Mouse (Mus musculus): ENCODE measurements around the gene Mitd1. TPM values are rescaled to one million over a fixed set of nuclear protein-coding genes. Genes with fewer than 3 reads are reported as not detected.

Gene Mitd1
- total RNA-seq, 2 experiments from 2014 or later: 3.6 to 4.3 TPM

- no peak for DNase-seq
Measured at GRCm38 (mm10) chr1:37867684-37868322, 22.4 kb downstream of the Mitd1 start.

DNA sequence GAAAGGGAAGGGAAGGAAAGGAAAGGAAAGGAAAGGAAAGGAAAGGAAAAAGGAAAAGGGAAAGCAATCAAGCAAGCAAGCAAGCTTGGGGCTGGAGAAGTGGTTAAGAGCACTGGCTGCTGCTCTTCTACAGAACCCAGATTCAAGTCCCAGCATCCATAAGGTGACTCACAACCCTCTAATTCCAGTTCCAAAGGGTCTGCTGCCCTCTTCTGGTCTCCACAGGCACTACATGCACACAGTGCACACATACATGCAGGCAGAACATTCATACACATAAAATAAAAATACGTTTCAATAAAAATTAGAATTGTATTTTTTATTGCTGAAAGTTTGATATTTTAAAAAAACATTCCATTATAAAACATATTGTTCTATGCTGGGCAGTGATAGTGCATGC, 23.2 kb downstream of the Mitd1 start:
- peak in 1 of 2 experiments; percentile 33 for DNase-seq

GRCm38 (mm10) chr1:37866286-37866685, 23.9 kb downstream of the Mitd1 start, which contains the start of gene Tsga10:
Gene Tsga10 (minus strand): TSS chr1:37866429.
- no peak for DNase-seq

GRCm38 (mm10) chr1:37865401-37866215, 24.6 kb downstream of the Mitd1 start:
- no peak for DNase-seq

DNA sequence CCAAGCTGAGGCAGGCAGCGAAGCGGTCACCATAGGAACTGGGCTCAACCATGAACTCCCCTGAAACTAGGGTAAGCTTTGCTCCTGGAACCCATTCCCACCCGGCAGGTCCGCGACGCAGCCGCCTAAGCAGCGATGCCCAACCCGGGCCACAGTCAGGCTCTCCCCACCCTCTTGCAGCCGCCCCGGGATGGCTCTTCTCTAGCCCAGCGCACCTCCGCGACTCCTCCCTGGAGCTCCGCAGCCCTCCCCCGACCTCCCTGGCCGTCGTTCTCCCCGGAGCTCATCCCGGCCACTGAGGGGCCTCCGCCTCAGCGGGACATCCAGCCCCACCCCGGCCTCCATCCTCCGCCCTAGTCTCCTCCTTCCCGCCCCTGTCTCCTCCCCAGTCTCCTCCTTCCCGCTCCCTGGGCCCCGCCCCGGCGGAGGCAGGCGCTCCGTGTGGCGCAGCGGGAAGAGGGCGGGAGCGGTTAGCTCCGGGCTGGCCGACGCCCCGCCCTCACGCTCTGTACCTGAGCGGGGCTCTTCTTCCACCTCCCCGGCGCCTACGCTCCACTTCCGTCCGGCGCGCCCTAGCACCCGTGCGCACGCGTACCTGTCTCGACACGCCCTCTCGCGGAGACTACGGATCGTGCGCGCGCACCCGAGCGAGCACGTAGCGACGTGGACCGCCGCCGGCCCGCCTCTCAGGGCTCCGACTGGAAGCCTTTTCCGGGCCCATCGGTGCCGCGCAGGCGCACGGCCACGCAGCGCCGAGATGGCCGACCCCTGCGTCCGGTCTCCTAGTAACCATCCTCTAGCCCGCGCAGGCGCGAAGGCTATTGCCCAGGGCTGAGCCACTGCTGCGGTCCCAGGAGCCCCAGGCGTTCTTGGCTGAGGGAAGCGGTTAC, 25.5 kb downstream of the Mitd1 start:
- peak; percentile 98 to 100 for DNase-seq

DNA sequence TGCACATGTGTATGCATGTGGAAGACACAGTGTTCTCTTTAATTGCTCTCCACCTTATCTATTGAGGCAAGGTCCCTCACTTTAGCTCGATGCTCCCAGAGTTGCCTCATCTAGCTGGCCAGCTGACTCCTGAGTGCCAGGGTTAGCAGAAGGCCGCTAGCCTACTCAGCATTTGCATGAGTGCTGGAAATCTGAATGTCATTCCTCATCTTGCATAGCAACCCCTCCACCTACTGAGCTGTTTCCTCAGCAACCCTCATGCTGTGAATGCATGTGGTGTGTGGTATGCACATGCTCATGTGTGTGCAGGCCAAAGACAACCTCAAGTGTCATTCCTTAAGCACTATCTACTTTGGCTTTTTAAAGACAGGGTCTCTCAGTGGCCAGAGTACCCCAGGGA, 39.5 kb downstream of the Mitd1 start:
- DNase-seq: no peak

DNA sequence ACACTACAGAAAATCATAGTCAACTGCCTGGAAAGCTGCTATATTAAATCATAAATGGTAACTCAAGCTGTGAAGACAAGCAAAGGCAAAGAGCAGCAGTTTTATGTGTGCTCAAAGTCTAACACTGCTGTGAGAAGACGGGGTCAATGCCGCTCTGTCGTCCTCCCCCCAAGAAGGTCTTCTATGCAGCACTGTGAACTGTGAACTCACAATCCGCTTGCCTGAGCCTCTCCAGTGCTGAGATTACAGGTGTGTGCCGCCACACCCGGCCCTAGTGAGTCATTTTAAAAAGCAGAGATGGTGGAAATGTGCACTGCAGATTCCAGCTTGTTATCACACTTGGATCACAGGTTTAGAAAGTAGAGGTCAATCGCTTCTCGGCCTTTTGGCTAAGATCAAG, 43.3 kb downstream of the Mitd1 start:
- DNase-seq: no peak

DNA sequence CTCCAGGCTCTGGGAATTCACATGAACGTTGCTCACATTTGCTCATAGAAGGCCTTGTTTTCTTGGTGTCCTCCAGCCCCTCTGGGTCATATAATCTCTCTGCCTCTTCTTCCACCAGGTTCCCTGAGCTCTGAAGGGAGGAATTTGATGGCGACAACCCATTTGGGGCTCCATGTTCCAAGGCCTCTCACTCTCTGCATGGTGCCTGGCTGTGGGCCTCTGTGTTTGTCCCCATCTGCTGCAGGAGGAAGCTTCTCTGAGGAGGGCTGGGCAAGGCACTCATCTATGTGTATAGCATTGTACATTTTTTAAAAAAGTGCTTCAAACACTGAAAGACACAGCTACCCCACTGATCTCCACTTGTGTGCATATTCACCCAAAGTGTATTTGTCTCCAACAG, 58.5 kb downstream of the Mitd1 start:
- no peak for DNase-seq

Other genes starting within 250 kb of the Mitd1 start
- gene 2010300C02Rik, start 170.3 kb downstream of the Mitd1 start, total RNA-seq (2021): 1 to 10 TPM; 1.0 to 1.4 TPM
- gene Tsga10, start 24.0 kb downstream of the Mitd1 start, total RNA-seq (2021): 1 to 10 TPM; 4.0 to 5.0 TPM
- gene Lipt1, start 18.7 kb downstream of the Mitd1 start, total RNA-seq (2021): 10 to 100 TPM; 13.6 to 13.7 TPM
- gene Mrpl30, start 66 bp upstream of the Mitd1 start, total RNA-seq (2021): 100 to 1,000 TPM; 418 to 431 TPM
- not detected for gene Lyg2, start 26.1 kb upstream of the Mitd1 start, total RNA-seq (2021)
- not detected for gene Lyg1, start 67.3 kb upstream of the Mitd1 start, total RNA-seq (2021)
- gene Txndc9, start 107.5 kb upstream of the Mitd1 start, total RNA-seq (2021): 10 to 100 TPM; 51.9 to 61.4 TPM
- 10 to 100 TPM; 50.2 to 54.9 TPM for gene Eif5b, start 107.6 kb upstream of the Mitd1 start, total RNA-seq (2021)
- 10 to 100 TPM; 14.1 to 14.5 TPM for gene Rev1, start 239.4 kb upstream of the Mitd1 start, total RNA-seq (2021)

All from heart, adult 18-20 months (tissue).